Comparison of ENCODE assay signal across 14 mouse cellular contexts in the genomic region with DNA sequence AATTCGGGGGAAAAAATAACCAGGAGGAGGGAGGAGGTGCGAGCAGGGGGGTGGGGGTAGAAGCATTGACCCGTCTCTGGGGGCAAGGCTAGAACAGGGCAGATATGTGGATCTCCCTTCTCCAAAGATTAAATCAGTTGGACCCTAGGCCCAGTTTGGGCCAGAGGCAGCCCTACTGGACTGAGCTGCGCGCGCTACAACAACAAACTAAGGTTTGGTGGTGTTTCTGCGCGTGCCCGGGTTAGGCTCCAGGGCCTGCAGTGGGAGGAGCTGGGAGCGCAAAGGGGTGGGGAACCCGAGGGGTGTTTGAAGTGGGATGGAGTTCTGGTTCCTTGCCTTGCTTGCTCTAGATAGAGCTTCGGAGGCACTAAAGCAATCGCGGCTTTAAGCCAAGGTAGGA. TPM values are rescaled to one million over a fixed set of nuclear protein-coding genes. Genes with fewer than 3 reads are reported as not detected.
A peak's percentile ranks its signal among the peaks of the same experiment; 100 is the strongest.
DNase-seq lines count a peak whose midpoint lies in the region; ATAC-seq lines count a peak whose summit lies in the region.
"Had no signal": no experiment of that assay in that cellular context is flagged by ENCODE, and none has a peak within 500 bp of the region (broad histone marks: within the 10 kb centered on the region; RNA-seq: fewer than 3 reads in every experiment).

No protein-coding gene starts in this region.

- peaks cover 87% of the 10 kb centered on the region for H3K27me3 ChIP-seq in forebrain, embryonic 11.5 days (ENCODE audit: control insufficient read depth, insufficient read depth, low read length)
- H3K27me3 ChIP-seq in forebrain, embryonic 15.5 days: peaks cover 94% of the 10 kb centered on the region
- H3K27me3 ChIP-seq in hindbrain, embryonic 14.5 days (ENCODE audit: control insufficient read depth, insufficient read depth, low read length): peaks cover 99% of the 10 kb centered on the region

- no peak overlapping the region for H3K9ac ChIP-seq in forebrain, embryonic 11.5 days (ENCODE audit: low read length)
- no peak overlapping the region for H3K9ac ChIP-seq in forebrain, embryonic 15.5 days (replicated peaks)
- H3K9ac ChIP-seq in hindbrain, embryonic 14.5 days: no peak overlapping the region
- H3K9ac ChIP-seq: heart, embryonic 12.5 days; liver, embryonic 15.5 days had no signal

- no peak overlapping the region for H3K27ac ChIP-seq in forebrain, embryonic 11.5 days (ENCODE audit: low read depth, low read length)
- no peak overlapping the region for H3K27ac ChIP-seq in forebrain, embryonic 15.5 days (replicated peaks)
- H3K27ac ChIP-seq in hindbrain, embryonic 14.5 days: no peak overlapping the region
- H3K27ac ChIP-seq: liver, embryonic 15.5 days had no signal

- 0% methylated on average over 14 of the region's 14 CpGs for WGBS in forebrain, embryonic 11.5 days
- under 1% methylated on average over 14 of the region's 14 CpGs for WGBS in forebrain, embryonic 15.5 days
- WGBS in hindbrain, embryonic 14.5 days: under 1% methylated on average over 14 of the region's 14 CpGs

- no peaks in the 10 kb centered on the region for H3K36me3 ChIP-seq in forebrain, embryonic 11.5 days (ENCODE audit: control insufficient read depth, insufficient read depth, low read length)
- no peaks in the 10 kb centered on the region for H3K36me3 ChIP-seq in forebrain, embryonic 15.5 days
- no peaks in the 10 kb centered on the region for H3K36me3 ChIP-seq in hindbrain, embryonic 14.5 days (replicated peaks; ENCODE audit: control insufficient read depth, insufficient read depth)
- H3K36me3 ChIP-seq: heart, embryonic 12.5 days; liver, embryonic 15.5 days had no signal

- peaks cover 29% of the 10 kb centered on the region for H3K4me1 ChIP-seq in forebrain, embryonic 11.5 days (replicated peaks; ENCODE audit: control insufficient read depth, insufficient read depth, low read length)
- peaks cover 21% of the 10 kb centered on the region for H3K4me1 ChIP-seq in forebrain, embryonic 15.5 days
- H3K4me1 ChIP-seq in hindbrain, embryonic 14.5 days (replicated peaks; ENCODE audit: control insufficient read depth, insufficient read depth, low read length): peaks cover 2% of the 10 kb centered on the region; the same call in 1 of the 2 replicates

- peak overlapping the region; percentile 31; the same call in 1 of the 2 replicates for H3K4me2 ChIP-seq in forebrain, embryonic 11.5 days (ENCODE audit: low read depth, low read length, severe bottlenecking)
- H3K4me2 ChIP-seq in forebrain, embryonic 15.5 days (replicated peaks): no peak overlapping the region
- peak overlapping the region; percentile 49 for H3K4me2 ChIP-seq in hindbrain, embryonic 14.5 days (replicated peaks)
- H3K4me2 ChIP-seq: heart, embryonic 12.5 days; liver, embryonic 15.5 days had no signal

- no peak for ATAC-seq in forebrain, embryonic 11.5 days (replicated peaks; ENCODE audit: low FRiP score)
- no peak for ATAC-seq in forebrain, embryonic 15.5 days (replicated peaks)
- peak; percentile 47 for ATAC-seq in hindbrain, embryonic 14.5 days (ENCODE audit: low FRiP score)
- ATAC-seq: Patski had no signal

- DNase-seq in forebrain, embryonic 11.5 days (ENCODE audit: low spot score): peak; percentile 73
- DNase-seq in R1 (ENCODE audit: low read depth, low spot score) (peak; percentile 65), adipocyte (ENCODE audit: low spot score) (no peak)
- no peak for DNase-seq in hindbrain, embryonic 14.5 days (ENCODE audit: low spot score)
- peak; percentile 68 for DNase-seq in neural tube, embryonic 10.5 days (ENCODE audit: extremely low spot score, low spot score)
- no peak for DNase-seq in left cerebral cortex, adult 18-20 months (ENCODE audit: low spot score in 2 of 2)
- DNase-seq in urinary bladder, adult 2 months (ENCODE audit: low spot score): no peak

- peak overlapping the region; percentile 2; the same call in 1 of the 2 replicates for H3K4me3 ChIP-seq in forebrain, embryonic 11.5 days (ENCODE audit: low read depth, low read length)
- H3K4me3 ChIP-seq in forebrain, embryonic 15.5 days: no peak overlapping the region
- H3K4me3 ChIP-seq in hindbrain, embryonic 14.5 days (replicated peaks; ENCODE audit: low read length): 0 out of 2 replicates have a peak overlapping the region, but pooled peaks have one; percentile 10
- H3K4me3 ChIP-seq: heart, embryonic 12.5 days; liver, embryonic 15.5 days had no signal

- H3K9me3 ChIP-seq in forebrain, embryonic 11.5 days (ENCODE audit: control insufficient read depth, low read length): no peaks in the 10 kb centered on the region
- no peaks in the 10 kb centered on the region for H3K9me3 ChIP-seq in forebrain, embryonic 15.5 days
- H3K9me3 ChIP-seq in hindbrain, embryonic 14.5 days (ENCODE audit: control insufficient read depth, low read length): no peaks in the 10 kb centered on the region
- H3K9me3 ChIP-seq: heart, embryonic 12.5 days; liver, embryonic 15.5 days had no signal

RNA-seq across cellular contexts. Expression of gene Foxb1, which starts 2.0 kb away (rescaled TPM):
- polyA plus RNA-seq in forebrain, embryonic 11.5 days (2014; fragmentation: Nextera tagmentation; extraction: Ambion mirVana): 1.8 and 2.8 TPM in 2 replicates
- polyA plus RNA-seq in forebrain, embryonic 15.5 days (2015; fragmentation: Nextera tagmentation; extraction: Ambion mirVana): 0.98 and 1.0 TPM in 2 replicates
- 5.2 and 6.1 TPM in 2 replicates for polyA plus RNA-seq in hindbrain, embryonic 14.5 days (2014; fragmentation: Nextera tagmentation; extraction: Ambion mirVana)
- total RNA-seq in left cerebral cortex, adult 18-20 months (2021): under 1 TPM in 1 of 2 experiments, not detected in 1; 0.12 TPM
- polyA plus RNA-seq in urinary bladder, adult 2 months (2012; rRNA removed): not detected in 2 replicates
- total RNA-seq: monocyte, adult 5-6 weeks had no signal
- polyA plus RNA-seq: heart, embryonic 12.5 days; large intestine, adult 2 months; liver, embryonic 15.5 days; Patski; spleen, adult 2 months had no signal

Comparison
In these comparisons a context has a peak if more than half of its experiments do, and no peak if none do; other contexts are left out.
1. DNase-seq: peak in forebrain, embryonic 11.5 days (single experiment), R1 (single experiment) and neural tube, embryonic 10.5 days (single experiment); none in hindbrain, embryonic 14.5 days (single experiment), left cerebral cortex, adult 18-20 months (0 of 2), adipocyte (single experiment) and urinary bladder, adult 2 months (single experiment).